Mouse (Mus musculus) cortical plate, adult 2 months (tissue): Measurements from ENCODE around the gene Cdca4. TPM values are rescaled to one million over a fixed set of nuclear protein-coding genes. Genes with fewer than 3 reads are reported as not detected.
"Not testable (repeated sequence)": the region's sequence is repeated elsewhere in the genome, so short reads cannot be mapped to it uniquely, and the experiment has no call there.

Source experiments
- H3K27ac ChIP-seq: fragments of 200-500 bp; 2 replicates; pipeline ENCODE4 v1.5.1; 2012; ENCODE audit warnings: low read length, control low read depth, inconsistent platforms; ENCODE audit not compliant: insufficient read depth
- H3K4me1 ChIP-seq: fragments of 200-500 bp; 2 replicates; pipeline ENCODE4 v1.6.1; 2011; ENCODE audit warnings: low read length; ENCODE audit not compliant: control insufficient read depth, insufficient read depth
- H3K4me3 ChIP-seq: fragments of 200-500 bp; 2 replicates; pipeline ENCODE4 v1.5.1; 2011; ENCODE audit warnings: mild to moderate bottlenecking, low read length, control low read depth; ENCODE audit not compliant: insufficient read depth
- CTCF ChIP-seq: fragments of 200-500 bp; IDR thresholded peaks from 2 replicates; pipeline ENCODE4 v1.5.1; 2011; ENCODE audit warnings: mild to moderate bottlenecking, control low read depth, low read length; ENCODE audit not compliant: insufficient read depth; ENCODE audit errors: extremely low read depth
- POLR2A ChIP-seq: fragments of 200-500 bp; IDR thresholded peaks from 2 replicates; pipeline ENCODE4 v1.6.1; 2011; ENCODE audit warnings: mild to moderate bottlenecking, low read length, control low read depth; ENCODE audit not compliant: insufficient read depth; ENCODE audit errors: extremely low read depth
- polyA plus RNA-seq: library from polyadenylated mRNA; depleted of rRNA; stranded (reverse); fragments of >200 nt; gene quantifications from 2 replicates; pipeline ENCODE4 v1.2.3, GENCODE M21; 2012

Cdca4 gene
- polyA plus RNA-seq, 1 experiment = 11.0 TPM

- Histone ChIP-seq H3K4me1 (peaks cover 4% of the 10 kb centered on the region), H3K4me3 (no peak overlapping the region), H3K27ac (no peak overlapping the region)
- no peak for TF ChIP-seq CTCF
- TF ChIP-seq POLR2A = no peak
Measured at GRCm38 (mm10) chr12:112857021-112857925, 28.1 kb upstream of the Cdca4 start.

- no peak for TF ChIP-seq POLR2A
- Histone ChIP-seq H3K27ac (no peak overlapping the region), H3K4me3 (no peak overlapping the region), H3K4me1 (peaks cover 4% of the 10 kb centered on the region)
Measured at GRCm38 (mm10) chr12:112856338-112856737, 27.1 kb upstream of the Cdca4 start.

- H3K27ac ChIP-seq = no peak overlapping the region
- no peak for TF ChIP-seq CTCF
- no peak for TF ChIP-seq POLR2A
- peaks cover 4% of the 10 kb centered on the region for H3K4me1 ChIP-seq
- H3K4me3 ChIP-seq = no peak overlapping the region
Measured at GRCm38 (mm10) chr12:112854610-112855333, 25.5 kb upstream of the Cdca4 start.

- H3K4me1 ChIP-seq = peaks cover 4% of the 10 kb centered on the region
- TF ChIP-seq POLR2A (no peak), CTCF (no peak)
- H3K27ac ChIP-seq = no peak overlapping the region
- no peak overlapping the region for H3K4me3 ChIP-seq
Measured at GRCm38 (mm10) chr12:112853050-112853729, 24.0 kb upstream of the Cdca4 start.

GRCm38 (mm10) chr12:112851116-112851515 lies 21.9 kb upstream of the Cdca4 start:
- Histone ChIP-seq H3K27ac (no peak overlapping the region), H3K4me1 (peaks cover 4% of the 10 kb centered on the region), H3K4me3 (no peak overlapping the region)
- TF ChIP-seq CTCF = no peak
- no peak for TF ChIP-seq POLR2A

GRCm38 (mm10) chr12:112850344-112850743 lies 21.1 kb upstream of the Cdca4 start:
- Histone ChIP-seq H3K4me3 (no peak overlapping the region), H3K4me1 (peaks cover 4% of the 10 kb centered on the region), H3K27ac (no peak overlapping the region)
- TF ChIP-seq CTCF (no peak), POLR2A (no peak)

- TF ChIP-seq CTCF (no peak), POLR2A (no peak)
- H3K4me1 ChIP-seq = peaks cover 4% of the 10 kb centered on the region
- H3K4me3 ChIP-seq = no peak overlapping the region
Measured at GRCm38 (mm10) chr12:112849235-112850022, 20.2 kb upstream of the Cdca4 start.

GRCm38 (mm10) chr12:112847880-112848279 lies 18.7 kb upstream of the Cdca4 start:
- Histone ChIP-seq H3K27ac (no peak overlapping the region), H3K4me3 (no peak overlapping the region), H3K4me1 (peaks cover 1% of the 10 kb centered on the region; the same call in 1 of the 2 replicates)
- TF ChIP-seq POLR2A (no peak), CTCF (no peak)

More at GRCm38 (mm10) chr12:112849235-112850022, 20.2 kb upstream of the Cdca4 start:
- H3K27ac ChIP-seq = no peak overlapping the region

GRCm38 (mm10) chr12:112843803-112844202 lies 14.6 kb upstream of the Cdca4 start:
- Histone ChIP-seq H3K4me3 (no peak overlapping the region), H3K27ac (no peak overlapping the region), H3K4me1 (no peaks in the 10 kb centered on the region)
- TF ChIP-seq CTCF = peak; percentile 98
- no peak for TF ChIP-seq POLR2A

- H3K4me1 ChIP-seq, H3K4me3 ChIP-seq: not testable (repeated sequence)
Measured at GRCm38 (mm10) chr12:112842128-112842527, 12.9 kb upstream of the Cdca4 start.

GRCm38 (mm10) chr12:112841338-112841892 lies 12.2 kb upstream of the Cdca4 start:
- not testable (repeated sequence) for H3K27ac ChIP-seq, H3K4me3 ChIP-seq, H3K4me1 ChIP-seq

More at GRCm38 (mm10) chr12:112842128-112842527, 12.9 kb upstream of the Cdca4 start:
- not testable (repeated sequence) for H3K27ac ChIP-seq
